Mouse (Mus musculus) stomach, postnatal 0 days (tissue): ENCODE results near the gene Tmc3. TPM values are rescaled to one million over a fixed set of nuclear protein-coding genes. Genes with fewer than 3 reads are reported as not detected.

Source experiments
- ATAC-seq: fragments of 200-750 bp; cut with Nextera tagmentation; 2 replicates; pipeline ENCODE4 v1.8.0; 2017; ENCODE audit not compliant: low FRiP score, low TSS enrichment
- DNase-seq: peaks from one replicate; pipeline ENCODE4 v3.0.0-alpha.2; 2016; ENCODE audit warnings: low spot score
- H3K27ac ChIP-seq: fragments of 300-500 bp; sonication (generic); replicated peaks from 2 replicates; pipeline ENCODE4 v1.5.1; 2014; ENCODE audit warnings: mild to moderate bottlenecking, control low read depth
- H3K27me3 ChIP-seq: fragments of 300-500 bp; sonication (generic); 2 replicates; pipeline ENCODE4 v1.6.1; 2014; ENCODE audit warnings: low read length; ENCODE audit not compliant: control insufficient read depth, insufficient read depth
- H3K36me3 ChIP-seq: fragments of 300-500 bp; sonication (generic); 2 replicates; pipeline ENCODE4 v1.6.1; 2014; ENCODE audit warnings: low read length, mixed read lengths; ENCODE audit not compliant: control insufficient read depth, insufficient read depth
- H3K4me1 ChIP-seq: fragments of 300-500 bp; sonication (generic); replicated peaks from 2 replicates; pipeline ENCODE4 v1.6.1; 2014; ENCODE audit warnings: antibody characterized with exemption; ENCODE audit not compliant: control insufficient read depth, insufficient read depth
- H3K4me2 ChIP-seq: fragments of 300-500 bp; sonication (generic); replicated peaks from 2 replicates; pipeline ENCODE4 v1.6.1; 2014; ENCODE audit warnings: low read depth, mild to moderate bottlenecking, control low read depth, moderate library complexity
- H3K4me3 ChIP-seq: fragments of 300-500 bp; sonication (generic); 2 replicates; pipeline ENCODE4 v1.5.1; 2014; ENCODE audit warnings: low read depth, low read length, control low read depth
- H3K9ac ChIP-seq: fragments of 300-500 bp; sonication (generic); 2 replicates; pipeline ENCODE4 v1.6.1; 2014; ENCODE audit warnings: mild to moderate bottlenecking, low read length, control low read depth, mixed read lengths
- H3K9me3 ChIP-seq: fragments of 300-500 bp; sonication (generic); 2 replicates; pipeline ENCODE4 v1.6.1; 2016; ENCODE audit warnings: low read length; ENCODE audit not compliant: control insufficient read depth
- CTCF ChIP-seq: IDR thresholded peaks from 2 replicates; pipeline ENCODE4 v1.5.1; 2016; ENCODE audit warnings: antibody characterized with exemption, low read depth, mild to moderate bottlenecking, moderate library complexity
- EP300 ChIP-seq: optimal IDR thresholded peaks from 2 replicates; pipeline ENCODE3; 2016; ENCODE audit warnings: antibody characterized with exemption
- WGBS: fragments of 180-500 bp; shearing (Covaris S2); extraction: QIAGEN DNeasy Blood & Tissue Kit; methylation state at CpG from one replicate; pipeline ENCODE4 v1.1.7; 2014; 5-methylcytosine and 5-hydroxymethylcytosine counted together
- polyA plus RNA-seq: library from polyadenylated mRNA; unstranded; fragments of >200 nt; fragmentation: Nextera tagmentation; extraction: Ambion mirVana; gene quantifications from 2 replicates; pipeline ENCODE4 v1.2.1, GENCODE M21; 2015

The Tmc3 gene
- polyA plus RNA-seq, 1 experiment from 2014 or later = 1.1 TPM

DNA sequence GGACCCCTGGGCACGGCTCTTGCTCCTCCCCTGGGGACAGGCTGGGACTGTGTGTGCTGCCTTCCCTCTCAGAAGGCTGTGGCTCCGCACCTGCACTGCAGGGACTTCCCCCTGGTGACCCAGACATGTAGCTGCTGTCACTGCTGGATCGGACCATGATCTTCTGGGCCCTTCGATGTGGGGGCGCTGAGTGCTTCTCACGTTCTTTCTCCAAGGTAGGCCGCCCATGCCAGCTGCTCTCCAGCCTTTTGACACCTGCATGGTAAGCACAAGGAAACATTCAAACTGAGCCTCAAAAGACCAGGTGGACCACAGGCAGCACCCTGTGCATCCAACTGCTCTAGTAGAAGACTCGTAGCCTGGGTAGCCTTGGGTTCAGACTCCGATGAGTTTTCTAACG lies 76.3 kb downstream of the Tmc3 start:
- no peak for DNase-seq
- H3K9me3 ChIP-seq = no peaks in the 10 kb centered on the region
- no peaks in the 10 kb centered on the region for H3K27me3 ChIP-seq
- H3K27ac ChIP-seq = no peak overlapping the region
- no peaks in the 10 kb centered on the region for H3K4me1 ChIP-seq
- no peak for ATAC-seq
- H3K4me2 ChIP-seq = no peak overlapping the region
- no peak overlapping the region for H3K4me3 ChIP-seq
- TF ChIP-seq CTCF (no peak), EP300 (no peak)
- 89% methylated on average over 10 of the region's 10 CpGs for WGBS
- H3K36me3 ChIP-seq = no peaks in the 10 kb centered on the region
- H3K9ac ChIP-seq = no peak overlapping the region

DNA sequence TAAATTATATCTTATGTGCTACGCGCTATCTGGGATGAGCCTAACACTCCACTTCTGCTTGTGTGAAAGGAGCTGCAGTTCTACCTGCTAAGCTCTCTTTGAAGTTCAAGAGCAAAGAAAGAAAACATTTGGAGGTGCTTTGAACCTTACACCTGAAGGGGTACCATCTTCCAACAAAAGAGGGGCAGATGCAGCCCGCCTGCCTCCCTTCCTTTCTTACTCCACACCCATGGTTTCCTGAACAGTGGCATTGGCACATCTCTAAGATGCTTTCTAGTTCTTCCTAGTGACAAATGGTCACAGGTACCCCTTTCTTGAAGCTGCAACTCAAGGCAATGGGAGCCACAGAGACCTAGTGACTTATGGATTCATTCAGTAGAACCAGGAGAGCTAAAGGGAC lies 77.0 kb downstream of the Tmc3 start:
- Histone ChIP-seq H3K4me1 (no peaks in the 10 kb centered on the region), H3K27me3 (no peaks in the 10 kb centered on the region), H3K9ac (no peak overlapping the region), H3K4me2 (no peak overlapping the region), H3K4me3 (no peak overlapping the region), H3K9me3 (no peaks in the 10 kb centered on the region), H3K36me3 (no peaks in the 10 kb centered on the region), H3K27ac (no peak overlapping the region)
- DNase-seq (no peak), ATAC-seq (no peak)
- WGBS = 97% methylated on average over 3 of the region's 3 CpGs
- TF ChIP-seq EP300 (no peak), CTCF (no peak)

DNA sequence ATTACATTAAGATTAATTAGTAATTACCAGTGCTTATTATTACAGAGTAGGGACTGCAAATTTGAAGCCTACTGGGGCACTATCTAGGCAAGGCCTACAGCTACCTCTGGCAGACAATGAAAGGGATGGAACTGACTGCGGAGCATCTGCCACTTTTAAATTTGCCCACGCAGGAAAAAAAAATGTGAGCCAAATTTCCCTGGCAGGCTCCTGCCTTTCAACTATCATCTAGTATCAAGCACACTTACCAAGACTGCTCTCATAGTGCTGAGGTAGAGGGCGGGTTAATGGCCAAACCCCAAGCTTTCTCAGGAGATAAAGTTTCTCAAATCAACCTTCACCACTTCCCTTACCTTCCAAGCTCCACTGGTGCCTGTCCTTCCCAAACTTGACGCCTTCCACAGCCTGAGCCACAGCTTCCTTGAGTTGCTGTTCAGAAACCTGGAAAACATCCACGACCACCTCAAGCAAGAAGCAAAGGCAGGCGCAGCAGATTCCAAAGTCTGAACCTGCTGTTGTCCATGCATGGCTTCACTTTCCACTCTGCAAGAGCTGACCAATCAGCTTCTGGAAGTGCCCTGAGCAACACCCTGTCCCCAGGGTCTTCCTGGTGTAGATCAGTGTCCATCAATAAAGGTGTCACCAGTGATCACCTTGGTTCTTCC lies 78.1 kb downstream of the Tmc3 start:
- H3K9me3 ChIP-seq = no peaks in the 10 kb centered on the region
- no peak for DNase-seq
- 86% methylated on average over 6 of the region's 6 CpGs for WGBS
- no peak overlapping the region for H3K27ac ChIP-seq
- H3K27me3 ChIP-seq = no peaks in the 10 kb centered on the region
- H3K4me2 ChIP-seq = no peak overlapping the region
- TF ChIP-seq CTCF (no peak), EP300 (no peak)
- H3K4me1 ChIP-seq = no peaks in the 10 kb centered on the region
- no peak overlapping the region for H3K9ac ChIP-seq
- no peak for ATAC-seq
- no peaks in the 10 kb centered on the region for H3K36me3 ChIP-seq
- H3K4me3 ChIP-seq = no peak overlapping the region

DNA sequence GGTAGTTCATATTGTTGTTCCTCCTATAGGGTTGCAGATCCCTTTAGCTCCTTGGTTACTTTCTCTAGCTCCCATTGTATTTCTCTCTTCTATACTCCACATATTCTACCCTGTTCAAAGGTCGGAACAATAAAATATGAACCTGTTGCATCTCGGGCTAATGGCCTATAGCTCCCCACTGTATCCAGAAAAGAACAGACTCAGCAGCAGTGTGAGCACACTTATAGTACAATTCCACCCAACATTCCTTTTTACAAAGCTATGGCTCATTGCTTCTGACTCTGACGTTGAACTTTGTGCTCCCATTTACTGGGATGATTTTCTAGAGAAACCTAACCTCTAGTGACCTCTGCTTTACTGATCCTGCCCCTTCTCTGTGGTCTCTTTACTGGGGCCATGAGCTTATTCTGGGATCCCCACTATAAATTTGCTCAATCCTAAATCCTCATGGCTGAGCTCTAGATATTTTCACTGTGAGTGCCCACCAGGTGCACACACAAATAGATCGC lies 81.4 kb downstream of the Tmc3 start:
- TF ChIP-seq EP300 = no peak
- no peak for TF ChIP-seq CTCF
- ATAC-seq = no peak
- Histone ChIP-seq H3K27ac (no peak overlapping the region), H3K4me2 (no peak overlapping the region), H3K9ac (no peak overlapping the region), H3K36me3 (no peaks in the 10 kb centered on the region), H3K27me3 (no peaks in the 10 kb centered on the region), H3K9me3 (no peaks in the 10 kb centered on the region), H3K4me1 (no peaks in the 10 kb centered on the region), H3K4me3 (no peak overlapping the region)
- no peak for DNase-seq
- WGBS = 74% methylated on average over 4 of the region's 4 CpGs

DNA sequence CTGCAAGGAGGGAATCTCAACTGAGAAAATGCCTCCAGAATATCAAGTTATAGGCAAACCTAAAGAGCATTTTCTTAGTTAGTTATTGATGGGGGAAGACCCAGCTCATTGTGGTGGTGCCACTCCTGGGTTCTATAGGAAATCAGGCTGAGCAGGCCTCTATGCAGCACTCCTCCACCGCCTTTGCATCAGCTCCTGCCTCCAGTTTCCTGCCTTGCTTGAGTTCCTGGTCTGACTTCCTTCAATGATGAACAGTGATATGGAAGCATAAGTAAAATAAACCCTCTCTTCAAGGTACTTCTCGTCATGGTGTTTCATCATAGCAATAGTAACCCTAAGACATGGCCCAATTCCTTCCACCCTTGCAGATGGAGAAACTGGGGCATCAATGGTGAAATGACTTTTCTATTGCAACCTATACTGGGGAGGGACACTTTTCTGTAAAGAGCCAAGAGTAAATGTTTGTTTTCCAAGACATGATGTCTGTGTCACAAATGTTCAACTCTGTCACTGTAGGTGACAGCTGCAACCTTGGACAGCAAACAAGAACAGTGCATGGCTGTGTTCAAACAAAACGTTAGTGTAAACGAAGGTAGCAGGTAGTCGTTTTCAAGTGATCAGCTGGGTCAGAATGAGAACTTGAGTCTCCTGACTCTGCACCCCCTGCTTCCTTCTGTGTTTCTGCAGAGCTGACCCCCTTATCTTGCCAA lies 83.4 kb downstream of the Tmc3 start:
- Histone ChIP-seq H3K4me2 (no peak overlapping the region), H3K4me3 (no peak overlapping the region), H3K4me1 (no peaks in the 10 kb centered on the region), H3K9ac (no peak overlapping the region), H3K27me3 (no peaks in the 10 kb centered on the region), H3K36me3 (no peaks in the 10 kb centered on the region), H3K9me3 (no peaks in the 10 kb centered on the region), H3K27ac (no peak overlapping the region)
- WGBS = 68% methylated on average over 5 of the region's 5 CpGs
- ATAC-seq (no peak), DNase-seq (no peak)
- TF ChIP-seq EP300 (no peak), CTCF (no peak)

DNA sequence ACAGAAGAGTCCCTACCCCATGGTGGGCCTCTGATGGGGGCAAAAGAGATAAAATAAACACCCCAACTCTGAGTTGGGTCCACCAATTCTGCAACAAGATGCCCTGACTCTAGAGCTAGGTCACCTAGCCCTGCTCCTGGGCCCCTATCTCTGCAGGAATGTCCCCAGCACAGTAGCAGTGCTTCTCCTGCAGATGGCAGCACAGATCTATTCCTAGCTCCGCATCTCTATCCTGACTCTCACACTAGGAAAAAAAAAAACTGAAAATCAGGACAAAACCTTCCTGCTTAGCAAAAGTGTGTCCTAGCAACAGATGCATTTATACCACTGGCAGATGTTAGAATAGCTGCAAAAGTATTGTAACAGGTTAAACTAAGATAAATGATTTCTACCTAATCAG lies 84.0 kb downstream of the Tmc3 start:
- Histone ChIP-seq H3K4me2 (no peak overlapping the region), H3K36me3 (no peaks in the 10 kb centered on the region), H3K4me1 (no peaks in the 10 kb centered on the region), H3K27ac (no peak overlapping the region), H3K9ac (no peak overlapping the region), H3K4me3 (no peak overlapping the region), H3K9me3 (no peaks in the 10 kb centered on the region), H3K27me3 (no peaks in the 10 kb centered on the region)
- TF ChIP-seq CTCF (peak; percentile 87), EP300 (no peak)
- ATAC-seq (0 out of 2 replicates have a peak, but pooled peaks have one; percentile 53), DNase-seq (peak; percentile 60)
- 19% methylated on average over 1 of the region's 1 CpGs for WGBS
